Mouse (Mus musculus): ENCODE measurements at regions not wholly inside any gene's neighbourhood (a gene's known extent, or its start where the extent isn't known, plus 50 kb on each side); places are given as distances from the start of the nearest gene placed in this dataset.

DNA sequence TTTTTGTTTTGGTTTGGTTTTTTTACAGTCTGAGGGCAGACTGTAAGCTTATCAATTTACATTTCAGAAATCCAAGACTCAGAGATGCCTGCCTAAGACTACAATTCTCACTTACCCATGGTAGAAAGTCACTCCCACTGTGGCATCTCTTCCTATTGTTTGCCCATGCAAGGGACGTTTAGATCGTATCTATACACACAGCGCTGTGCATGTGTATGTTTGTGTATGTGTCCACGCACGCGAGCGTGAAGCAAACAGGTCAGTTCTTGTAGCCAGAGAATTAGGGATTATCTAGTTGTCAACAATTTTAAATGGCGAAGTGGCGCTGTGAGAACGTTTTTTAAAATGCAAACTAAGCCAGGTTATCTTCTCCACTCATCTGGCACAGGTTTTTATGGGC is 223.6 kb upstream of the Ankrd55 start:
- TF ChIP-seq CTCF (IDR thresholded peaks at IDR 0.05): no peak
- Histone ChIP-seq H3K27ac (no peak overlapping the region), H3K4me3 (no peak overlapping the region)
- no peak for DNase-seq (ENCODE audit: extremely low spot score in 1 of 2, low spot score in 2 of 2)
- intact Hi-C loops (cut with DNase I): no loop called here

DNA sequence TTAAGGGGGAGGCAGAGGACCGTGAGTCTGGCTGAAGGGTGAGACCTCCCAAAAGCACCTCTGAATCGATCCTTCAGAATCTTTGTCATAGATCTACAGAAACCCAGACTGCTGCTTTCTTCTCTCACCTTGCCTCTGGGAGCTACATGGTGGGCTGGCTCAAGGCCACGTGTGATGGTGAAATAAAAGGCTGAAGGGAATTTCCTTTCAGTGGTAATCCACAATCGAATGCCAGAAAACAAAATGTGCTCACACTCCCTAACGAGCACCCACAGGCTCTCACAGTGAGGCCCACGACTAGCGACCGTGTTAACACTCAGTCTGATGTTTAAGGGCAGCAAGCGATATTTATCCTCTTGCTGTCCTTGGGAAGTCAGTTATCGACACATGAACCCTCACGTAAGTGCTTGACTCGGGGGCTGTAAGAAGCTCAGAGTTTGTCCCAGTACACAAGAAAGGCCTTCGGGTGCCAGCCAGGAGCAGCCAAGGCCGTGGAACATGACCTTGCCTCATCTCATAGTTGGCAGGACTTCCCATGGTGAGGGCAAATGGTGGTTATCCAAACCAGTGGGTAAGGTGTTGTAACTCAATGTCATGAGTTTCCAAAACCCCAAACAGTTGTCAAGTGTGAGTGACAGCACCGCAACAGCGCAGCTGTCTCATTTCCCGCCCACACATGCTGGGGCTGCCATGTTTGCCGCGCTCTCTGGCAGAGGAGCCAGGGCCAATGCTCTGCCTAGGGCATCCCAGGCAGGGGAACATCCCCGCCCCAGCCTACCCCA is 221.0 kb upstream of the Ankrd55 start:
- H3K4me3 ChIP-seq: no peak overlapping the region
- no peak for DNase-seq (ENCODE audit: extremely low spot score in 1 of 2, low spot score in 2 of 2)
- intact Hi-C loops (cut with DNase I): no loop called here
- no peak for TF ChIP-seq CTCF (IDR thresholded peaks at IDR 0.05)
- no peak overlapping the region for H3K27ac ChIP-seq

DNA sequence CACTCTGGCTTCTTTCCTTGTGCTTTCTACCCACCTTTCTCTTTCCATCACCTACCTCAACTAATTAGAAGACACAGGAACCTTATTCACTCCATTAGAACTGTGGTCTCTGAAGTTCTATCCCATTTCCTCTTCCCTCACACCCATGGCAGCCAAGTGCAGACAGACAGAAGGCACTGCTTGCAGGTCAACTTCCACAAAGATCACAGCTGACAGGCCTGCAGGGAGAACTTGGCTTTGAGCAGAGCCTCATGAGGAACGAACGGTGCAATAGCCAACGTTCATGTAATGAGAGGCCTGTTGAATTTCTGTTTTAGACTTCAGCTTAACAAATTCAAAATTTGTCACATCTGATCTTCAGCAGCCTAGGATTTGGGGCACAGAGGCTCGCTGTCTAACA is 217.5 kb upstream of the Ankrd55 start:
- Histone ChIP-seq H3K27ac (no peak overlapping the region), H3K4me3 (no peak overlapping the region)
- intact Hi-C loops (cut with DNase I): no loop called here
- no peak for DNase-seq (ENCODE audit: extremely low spot score in 1 of 2, low spot score in 2 of 2)
- no peak for TF ChIP-seq CTCF (IDR thresholded peaks at IDR 0.05)

DNA sequence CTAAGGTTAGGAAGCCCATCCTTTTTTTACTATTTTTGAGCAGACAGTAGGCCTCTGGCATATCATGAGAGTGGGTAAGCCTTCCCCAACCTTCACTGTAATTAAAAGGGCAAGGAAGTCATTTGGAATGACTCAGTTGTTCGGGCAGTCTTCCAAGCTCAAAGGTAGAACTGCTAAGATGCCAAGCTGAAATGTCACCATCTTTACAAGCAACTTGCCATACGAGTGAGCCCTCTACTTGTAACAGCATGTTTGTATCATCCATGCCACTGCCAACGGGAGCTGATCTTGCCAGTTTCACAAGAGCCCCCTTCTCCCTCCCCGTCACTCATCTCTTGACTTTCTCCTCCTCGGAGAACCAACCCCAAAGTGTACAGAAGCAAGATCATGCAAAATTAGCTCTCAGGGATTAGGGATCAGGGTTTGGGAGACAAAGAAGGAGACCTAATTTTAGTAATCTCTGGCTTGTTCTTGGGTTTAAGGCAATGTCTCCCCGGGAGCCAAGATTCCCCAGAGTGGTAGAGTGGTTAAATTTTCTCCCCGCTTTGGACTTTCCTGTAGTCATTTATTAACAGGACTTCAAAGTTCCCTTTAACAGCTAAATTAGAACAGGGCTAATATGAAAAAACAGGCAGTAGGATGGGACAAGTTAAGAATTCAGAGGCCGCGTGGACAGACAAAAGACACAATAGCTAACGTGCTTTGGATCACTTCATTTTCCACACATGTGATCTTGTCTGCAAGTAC is 216.9 kb upstream of the Ankrd55 start:
- H3K4me3 ChIP-seq: no peak overlapping the region
- DNase-seq (ENCODE audit: extremely low spot score in 1 of 2, low spot score in 2 of 2): no peak
- TF ChIP-seq CTCF (IDR thresholded peaks at IDR 0.05): no peak
- no peak overlapping the region for H3K27ac ChIP-seq
- intact Hi-C loops (cut with DNase I): no loop called here

DNA sequence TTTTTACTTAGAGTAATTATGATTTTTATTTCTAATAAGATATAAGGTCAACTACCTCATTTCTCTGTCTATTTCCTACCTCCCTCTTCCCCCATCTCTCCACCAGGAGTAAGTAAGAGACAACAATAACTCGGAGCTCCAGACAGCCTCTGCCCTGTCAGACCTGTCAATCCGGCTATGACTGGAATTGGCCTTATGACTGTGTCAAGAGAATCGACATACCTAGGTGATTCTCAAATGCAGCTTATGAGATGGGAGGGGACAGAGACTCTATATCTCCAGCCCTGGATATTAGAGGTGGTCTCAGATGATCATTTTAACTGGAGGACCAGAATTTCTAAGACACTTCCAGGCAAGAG is 216.3 kb upstream of the Ankrd55 start:
- no peak overlapping the region for H3K27ac ChIP-seq
- no peak for TF ChIP-seq CTCF (IDR thresholded peaks at IDR 0.05)
- no peak overlapping the region for H3K4me3 ChIP-seq
- intact Hi-C loops (cut with DNase I): no loop called here
- no peak for DNase-seq (ENCODE audit: extremely low spot score in 1 of 2, low spot score in 2 of 2)

DNA sequence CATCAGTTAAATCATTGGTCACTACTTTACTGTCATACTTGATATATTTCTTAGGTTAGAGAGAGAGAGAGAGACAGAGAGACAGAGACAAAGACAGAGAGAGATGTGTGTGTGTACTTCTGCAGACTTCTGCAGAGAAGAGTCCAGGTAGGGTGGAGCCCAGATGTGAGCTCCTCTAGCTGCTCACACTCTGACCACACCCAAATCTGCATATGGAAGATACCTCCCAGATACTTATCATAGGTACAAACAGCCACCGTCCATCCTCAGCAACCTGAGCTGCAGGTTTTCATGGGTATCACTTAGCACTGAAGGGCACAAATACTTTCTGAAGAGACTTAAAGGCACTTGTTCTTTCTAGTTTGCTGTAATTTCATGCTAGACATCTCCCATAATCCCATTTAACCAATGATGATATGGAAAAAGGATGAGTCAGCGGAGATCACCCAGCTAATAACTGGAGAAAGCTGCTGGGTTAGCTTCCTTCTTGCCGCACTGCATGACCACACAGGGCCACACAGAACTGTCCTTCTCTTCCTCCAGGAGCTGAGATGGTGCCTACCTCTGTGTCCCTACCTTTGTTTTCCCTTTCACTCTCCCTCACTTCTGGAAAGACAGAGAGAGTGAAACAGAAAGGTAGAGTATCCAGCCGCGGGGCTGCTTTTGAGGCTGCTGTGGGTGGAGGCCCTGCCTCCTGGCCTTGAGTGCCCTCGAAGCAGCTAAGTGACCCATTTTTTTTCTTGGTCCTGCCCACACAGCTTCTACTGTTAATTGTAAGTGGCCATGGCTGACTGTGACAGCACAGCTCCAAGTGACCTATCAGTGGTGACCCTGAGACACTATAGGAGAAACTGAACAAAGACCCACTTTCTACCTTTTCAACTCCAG is 214.5 kb upstream of the Ankrd55 start:
- DNase-seq (ENCODE audit: extremely low spot score in 1 of 2, low spot score in 2 of 2): no peak
- Histone ChIP-seq H3K4me3 (no peak overlapping the region), H3K27ac (no peak overlapping the region)
- intact Hi-C loops (cut with DNase I): no loop called here
- no peak for TF ChIP-seq CTCF (IDR thresholded peaks at IDR 0.05)

DNA sequence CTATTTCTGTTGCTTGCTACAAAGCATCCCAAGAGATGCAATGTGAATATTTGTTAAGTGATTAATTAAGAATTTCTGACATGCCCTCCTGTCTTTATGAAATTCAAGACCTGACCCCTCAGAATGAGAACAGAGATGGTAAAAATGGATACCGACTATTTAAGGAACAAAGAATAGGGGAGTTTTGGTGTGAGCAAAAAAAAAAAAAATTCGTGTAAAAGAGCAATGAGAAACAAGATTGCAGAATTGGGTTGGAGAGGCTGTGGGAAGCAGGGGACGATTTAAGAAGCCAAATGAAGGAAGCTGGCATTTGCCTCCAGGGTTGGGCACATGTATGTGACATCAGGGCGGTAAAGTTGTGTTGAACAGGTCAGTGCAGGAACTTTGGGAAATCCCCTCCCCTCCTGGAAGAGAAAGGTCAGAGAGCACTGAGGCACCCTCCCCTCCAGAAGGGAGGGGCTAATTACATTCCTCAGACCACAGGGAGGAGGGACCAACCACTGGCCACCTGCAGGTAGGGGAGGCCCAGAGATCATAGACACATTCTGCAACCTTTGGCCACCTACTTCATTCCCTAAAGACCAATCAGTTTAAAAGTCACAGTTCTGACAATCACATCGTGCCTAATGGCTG is 212.3 kb upstream of the Ankrd55 start:
- no peak for DNase-seq (ENCODE audit: extremely low spot score in 1 of 2, low spot score in 2 of 2)
- no peak for TF ChIP-seq CTCF (IDR thresholded peaks at IDR 0.05)
- intact Hi-C loops (cut with DNase I): no loop called here
- Histone ChIP-seq H3K27ac (no peak overlapping the region), H3K4me3 (no peak overlapping the region)

DNA sequence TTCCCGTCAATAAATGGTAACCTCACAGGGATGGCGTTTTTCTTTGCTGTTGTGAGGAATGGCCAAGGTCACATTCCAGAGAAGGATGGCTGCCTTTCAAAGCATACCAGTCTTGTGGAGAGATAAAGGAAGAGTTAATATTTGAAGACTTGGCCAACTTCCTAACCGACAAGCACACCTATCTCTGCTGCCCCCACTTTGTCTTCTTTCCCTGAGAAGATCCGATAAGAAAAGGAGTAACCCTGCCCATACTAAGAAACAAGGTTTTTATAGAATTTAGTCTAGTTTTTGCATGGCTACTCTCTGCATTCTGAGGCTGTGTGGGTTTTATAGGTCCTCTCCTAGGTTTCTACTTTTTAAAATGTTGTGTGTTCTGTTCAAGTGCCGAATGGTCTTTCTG is 210.2 kb upstream of the Ankrd55 start:
- DNase-seq (ENCODE audit: extremely low spot score in 1 of 2, low spot score in 2 of 2): no peak
- TF ChIP-seq CTCF (IDR thresholded peaks at IDR 0.05): no peak
- Histone ChIP-seq H3K27ac (no peak overlapping the region), H3K4me3 (no peak overlapping the region)
- intact Hi-C loops (cut with DNase I): no loop called here

DNA sequence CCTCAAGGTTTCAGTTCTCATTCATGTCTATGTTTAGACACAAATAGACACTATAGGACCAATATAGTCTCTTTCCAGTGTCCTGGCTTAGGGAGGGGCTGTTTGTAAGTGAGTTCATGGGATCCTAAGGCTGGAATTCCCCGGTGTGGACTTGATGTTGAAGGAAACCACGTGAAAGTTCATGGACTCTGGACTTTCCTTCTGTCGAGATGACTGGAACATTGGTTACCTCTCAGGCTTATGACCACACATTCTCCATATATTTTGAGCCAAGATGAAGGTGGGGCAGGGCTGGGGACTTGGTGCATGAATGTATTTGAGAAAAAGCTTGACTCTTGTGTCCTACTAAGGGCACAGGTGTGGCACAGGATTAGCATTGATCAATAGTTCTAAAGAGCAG is 206.3 kb upstream of the Ankrd55 start:
- H3K27ac ChIP-seq: no peak overlapping the region
- DNase-seq (ENCODE audit: extremely low spot score in 1 of 2, low spot score in 2 of 2): no peak
- no peak for TF ChIP-seq CTCF (IDR thresholded peaks at IDR 0.05)
- H3K4me3 ChIP-seq: no peak overlapping the region
- intact Hi-C loops (cut with DNase I): no loop called here

DNA sequence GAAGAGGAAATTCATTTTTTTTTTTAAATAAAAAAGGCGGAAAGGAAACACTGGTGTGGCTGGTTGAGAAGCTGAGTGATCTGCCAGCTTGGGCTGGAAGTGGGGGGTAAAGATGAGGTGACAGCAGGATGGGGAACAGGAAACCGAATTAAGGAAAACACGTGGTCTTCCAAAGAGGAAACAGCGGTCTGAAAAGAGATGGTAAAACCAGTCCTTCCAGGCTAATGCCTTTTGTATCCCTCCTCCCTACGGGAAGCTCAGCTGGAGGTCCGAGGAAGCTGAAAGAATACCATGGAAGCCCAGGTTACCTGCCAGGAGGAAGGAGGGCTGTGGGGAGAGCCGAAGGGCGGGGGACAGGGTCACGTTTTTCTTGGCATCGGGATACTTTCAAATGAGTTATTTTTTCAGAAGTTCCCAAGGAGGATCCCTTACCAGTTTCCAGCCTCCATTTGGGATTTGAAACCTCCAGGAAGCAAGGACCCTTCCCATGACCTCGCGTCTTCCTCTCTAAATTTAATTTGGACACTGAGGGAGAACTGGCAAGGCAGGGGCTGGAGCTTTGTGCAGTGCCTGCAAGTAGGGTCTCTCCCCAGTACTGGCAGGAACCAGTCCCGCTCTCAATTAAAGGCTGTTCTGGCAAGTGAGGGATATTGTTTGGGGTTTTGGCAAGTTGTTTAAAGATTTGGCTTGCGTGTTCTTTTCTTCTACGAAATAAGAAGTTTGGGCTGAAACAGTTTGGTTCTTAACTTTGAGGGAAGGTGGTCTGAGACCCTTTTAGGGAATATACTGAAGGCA is 203.6 kb upstream of the Ankrd55 start:
- Histone ChIP-seq H3K4me3 (no peak overlapping the region), H3K27ac (no peak overlapping the region)
- TF ChIP-seq CTCF (IDR thresholded peaks at IDR 0.05): no peak
- intact Hi-C loops (cut with DNase I): no loop called here
- DNase-seq (ENCODE audit: extremely low spot score in 1 of 2, low spot score in 2 of 2): no peak

DNA sequence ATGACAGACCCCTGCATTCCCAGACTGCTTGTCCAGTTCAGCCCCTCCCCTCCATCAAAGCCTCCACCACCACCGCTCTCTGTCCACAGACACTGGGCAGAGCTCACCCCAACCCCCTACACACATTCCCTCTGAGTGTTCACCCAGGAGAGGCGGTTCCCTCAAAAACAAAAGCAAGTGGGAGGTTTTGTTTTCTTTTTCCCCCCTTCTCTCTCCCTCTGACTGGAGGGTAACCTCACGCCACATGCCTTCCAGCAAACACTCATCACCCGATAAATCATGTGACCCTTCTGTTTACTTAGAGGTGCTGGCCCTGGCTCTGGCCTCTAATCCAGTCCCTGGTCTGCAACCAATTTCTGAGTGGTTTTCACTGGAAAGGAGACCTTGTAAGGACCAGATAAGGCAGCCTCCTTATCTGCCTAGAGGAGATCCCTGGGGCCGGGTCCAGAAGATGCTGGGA is 199.9 kb upstream of the Ankrd55 start:
- intact Hi-C loops (cut with DNase I): no loop called here
- H3K27ac ChIP-seq: no peak overlapping the region

More for the DNA sequence above, 199.9 kb upstream of the Ankrd55 start:
- no peak for TF ChIP-seq CTCF (IDR thresholded peaks at IDR 0.05)
- no peak overlapping the region for H3K4me3 ChIP-seq
- DNase-seq (ENCODE audit: extremely low spot score in 1 of 2, low spot score in 2 of 2): no peak
